Mouse (Mus musculus): ENCODE results near the gene Hyal3.

DNA sequence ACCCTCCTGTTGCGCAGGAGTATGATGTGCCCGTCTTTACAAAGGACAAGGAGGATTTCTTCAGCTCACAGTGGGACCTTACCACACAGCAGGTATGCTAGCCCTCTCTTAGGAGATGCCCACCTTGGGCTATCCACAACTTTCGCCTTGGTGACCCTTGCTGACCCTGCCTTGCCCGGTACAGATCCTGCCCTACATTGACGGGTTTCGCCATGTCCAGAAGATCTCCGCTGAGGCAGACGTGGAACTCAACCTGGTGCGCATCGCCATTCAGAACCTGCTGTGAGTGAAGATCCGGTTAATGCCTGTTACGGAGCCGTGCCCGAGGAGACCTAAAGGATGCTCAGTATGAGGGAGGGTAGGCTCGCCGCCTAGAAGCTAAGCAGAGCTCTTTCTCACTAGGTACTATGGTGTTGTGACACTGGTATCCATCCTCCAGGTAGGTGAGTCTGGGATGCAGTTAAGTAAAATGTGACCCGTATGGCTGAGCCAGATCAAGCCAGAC, 36.4 kb upstream of the Hyal3 start:
- TF ChIP-seq CTCF (IDR thresholded peaks at IDR 0.05; ENCODE audit: borderline replicate concordance, insufficient read depth, low read depth, low read length) (no peak), POLR2A (IDR thresholded peaks at IDR 0.05; ENCODE audit: borderline replicate concordance, insufficient read depth, low read length) (no peak)
